Mouse (Mus musculus) layer of hippocampus, postnatal 10 days (tissue): ENCODE results near the gene Tenm2. TPM values are rescaled to one million over a fixed set of nuclear protein-coding genes. Genes with fewer than 3 reads are reported as not detected.

Experiments
- DNase-seq, 2 experiments: peaks; one replicate each; pipeline ENCODE4 v3.0.0; 2021; ENCODE audit warnings: low spot score in 2 of 2
- long read RNA-seq: library from polyadenylated mRNA; stranded (forward); transcript quantifications from one replicate; pipeline ENCODE4 v2.0.0, GENCODE M21; 2023
- total RNA-seq, 2 experiments: library from RNA; stranded (reverse); gene quantifications; 2 replicates each; pipeline ENCODE4 v1.2.3; 2021

The Tenm2 gene
- 100 to 1,000 TPM; 183 to 230 TPM for total RNA-seq
- long read RNA-seq, partial matches to known transcripts: 9 of 50 reads
- long read RNA-seq, other reads (novel, unspliced or antisense): 41 of 50 reads

DNA sequence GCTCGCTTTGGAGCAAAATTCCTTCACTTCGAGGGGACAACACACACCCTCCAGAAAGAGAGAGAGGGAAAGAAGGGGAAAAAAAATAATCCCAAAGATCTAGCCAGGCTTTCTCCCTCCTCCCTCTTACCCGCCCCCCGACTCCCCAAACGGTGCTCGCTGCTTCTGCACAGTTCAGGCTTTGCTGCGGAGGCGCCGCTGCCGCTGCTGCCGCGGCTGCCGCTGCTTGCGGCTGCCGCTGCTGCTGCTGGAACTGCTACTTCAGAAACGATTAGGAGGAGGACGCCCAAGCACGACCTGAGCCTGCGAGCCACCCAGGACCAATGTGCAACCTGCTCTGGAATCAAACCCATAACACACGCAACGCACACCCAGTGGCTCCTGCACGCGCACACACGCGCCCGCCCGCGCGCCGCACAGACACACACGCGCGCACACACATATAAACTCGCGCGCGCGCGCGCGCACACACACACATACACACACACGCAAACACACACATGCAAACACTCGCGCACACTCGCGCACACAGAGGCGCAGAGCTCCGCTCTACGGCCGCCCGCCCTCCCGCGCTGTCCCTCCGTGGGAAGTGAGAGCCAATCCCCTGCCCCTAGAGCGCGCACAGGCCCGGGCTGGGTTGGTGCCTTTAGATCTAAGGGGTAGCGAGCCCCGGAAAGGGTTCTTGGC lies at the start of gene Tenm2:
Tenm2 (minus strand) TSS at position 51 of the 687 bp plus-strand sequence.
- DNase-seq: peak; percentile 71 to 78

- DNase-seq: no peak
Observed at GRCm38 (mm10) chr11:37285186-37285585, 49.4 kb upstream of the Tenm2 start.

DNA sequence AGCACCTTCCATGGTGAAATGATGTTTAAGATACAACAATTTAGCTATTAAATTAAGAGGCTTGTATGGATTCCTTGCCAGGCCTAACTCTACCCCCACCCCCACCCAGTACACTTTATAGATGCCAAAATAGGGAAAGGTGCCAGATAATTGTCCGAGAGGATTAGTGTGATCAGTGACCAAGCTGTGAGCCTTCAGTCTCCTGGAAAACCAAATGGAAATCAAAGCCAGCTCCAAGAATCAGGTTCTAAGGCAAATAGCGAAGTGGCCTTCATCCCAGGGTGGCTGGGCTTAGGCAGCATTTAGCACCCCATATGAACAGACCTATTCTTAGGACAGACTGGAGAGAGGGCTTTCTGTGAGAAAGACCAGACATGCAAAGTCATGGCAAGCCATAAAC lies 13.0 kb upstream of the Tenm2 start:
- no peak for DNase-seq

- peak; percentile 31 to 47 for DNase-seq
Observed at GRCm38 (mm10) chr11:37237096-37237725, 1.4 kb upstream of the Tenm2 start.

GRCm38 (mm10) chr11:37236601-37237083 lies 878 bp upstream of the Tenm2 start:
- peak; percentile 67 to 69 for DNase-seq

GRCm38 (mm10) chr11:37235021-37235795 lies 556 bp downstream of the Tenm2 start:
- DNase-seq: peak in 1 of 2 experiments; percentile 21

GRCm38 (mm10) chr11:37227404-37227803 lies 8.4 kb downstream of the Tenm2 start:
- no peak for DNase-seq

- DNase-seq: no peak
Observed at GRCm38 (mm10) chr11:37226943-37227342, 8.8 kb downstream of the Tenm2 start.

DNA sequence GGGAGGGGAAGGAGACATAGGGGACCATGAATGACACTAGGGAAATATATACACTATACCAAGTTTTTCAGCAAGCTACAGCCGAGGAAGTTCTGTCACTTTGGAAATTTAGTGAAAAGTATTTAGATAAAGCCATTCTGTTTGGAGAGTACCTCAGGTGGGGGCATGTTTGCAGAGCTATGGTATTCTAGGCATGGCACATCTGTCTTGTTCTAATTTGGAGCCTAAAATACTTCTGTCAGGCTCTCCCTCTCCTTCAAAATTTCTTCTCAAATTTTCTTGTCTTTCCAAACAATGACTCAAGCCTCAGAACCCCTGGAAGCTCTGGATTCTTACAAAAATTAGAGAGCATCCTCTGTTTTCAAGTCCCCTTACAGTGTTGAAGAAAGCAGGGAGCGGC lies 13.0 kb downstream of the Tenm2 start:
- DNase-seq: no peak

DNA sequence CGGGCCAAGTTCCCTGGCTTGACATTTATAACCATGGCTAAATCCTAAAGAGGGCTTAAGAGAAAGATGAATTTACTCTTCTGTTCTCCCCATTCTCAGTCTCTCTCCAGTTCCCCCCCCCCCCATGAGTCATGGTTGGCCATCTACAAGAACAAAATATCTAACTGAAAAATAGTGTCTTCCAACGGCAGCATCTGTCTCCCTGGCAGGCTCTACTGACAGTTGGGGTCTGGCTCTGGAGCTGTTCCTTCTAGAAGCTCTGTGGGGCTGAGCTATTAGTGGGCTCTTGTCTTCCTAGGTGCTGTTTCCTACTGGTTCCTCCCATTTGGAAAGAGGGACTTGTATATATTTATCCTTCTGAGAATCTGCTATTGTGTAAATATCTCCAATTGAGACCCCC lies 13.7 kb downstream of the Tenm2 start:
- DNase-seq: no peak

- DNase-seq: no peak
Observed at GRCm38 (mm10) chr11:37220921-37221320, 14.8 kb downstream of the Tenm2 start.

DNA sequence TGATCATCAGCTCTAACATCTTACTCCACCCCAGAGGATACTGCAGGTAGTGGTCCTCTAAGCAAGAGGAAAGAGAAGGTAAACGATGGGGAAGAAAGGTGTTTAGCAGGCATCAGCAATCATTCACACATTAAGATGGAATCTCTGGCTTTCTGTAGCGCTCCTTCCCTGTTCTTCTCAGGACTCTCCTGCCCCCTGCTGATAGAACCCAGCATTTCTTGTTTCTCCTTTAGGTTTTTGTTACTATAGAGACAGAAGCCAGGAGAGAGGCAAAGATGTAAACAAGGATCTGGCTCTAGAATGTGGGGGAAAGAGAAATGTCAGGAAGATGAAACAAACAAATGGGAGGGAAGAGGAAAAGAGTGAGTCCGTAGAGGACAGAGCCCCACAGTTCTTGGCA lies 49.6 kb downstream of the Tenm2 start:
- DNase-seq: peak; percentile 47 to 61

- DNase-seq: no peak
Observed at GRCm38 (mm10) chr11:37177426-37177825, 58.3 kb downstream of the Tenm2 start.

- DNase-seq: no peak
Observed at GRCm38 (mm10) chr11:37153933-37154880, 81.6 kb downstream of the Tenm2 start.

DNA sequence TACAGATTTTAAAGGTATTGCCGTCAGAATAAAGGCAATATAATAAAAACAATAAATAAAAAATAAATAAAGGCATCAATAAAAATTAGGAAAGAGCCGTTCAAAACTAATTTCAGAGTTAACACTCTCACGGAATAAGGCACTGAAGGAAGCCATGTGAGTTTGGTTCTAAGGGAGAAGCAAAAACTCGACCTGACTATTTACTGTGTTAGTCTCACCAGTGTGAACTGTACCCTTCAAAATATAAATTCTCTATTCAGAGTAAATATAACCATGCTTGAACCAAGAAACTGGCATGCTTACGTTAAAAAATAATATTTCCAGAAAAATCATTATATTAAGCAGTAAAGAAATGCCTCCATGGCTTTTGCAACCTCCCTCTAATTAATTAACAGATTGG lies 82.4 kb downstream of the Tenm2 start:
- no peak for DNase-seq

DNA sequence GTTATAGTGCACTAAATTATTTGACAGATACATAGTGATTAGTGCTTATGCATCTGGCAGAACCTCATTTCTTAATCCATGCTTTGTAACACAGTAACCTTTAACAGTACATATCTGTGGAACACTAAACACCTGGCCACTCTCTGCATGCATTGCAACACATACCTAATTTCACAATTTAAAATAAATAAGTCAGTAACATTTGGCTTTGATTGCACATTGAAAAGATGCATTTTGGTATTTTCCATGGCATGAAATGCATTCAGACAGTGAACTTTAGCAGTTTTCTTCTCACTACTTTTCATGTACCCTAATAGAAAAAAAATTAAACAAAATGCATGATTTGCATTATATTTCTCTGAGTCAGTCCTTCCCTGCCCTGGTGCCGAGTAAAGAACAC lies 85.8 kb downstream of the Tenm2 start:
- no peak for DNase-seq

- DNase-seq: no peak
Observed at GRCm38 (mm10) chr11:37143996-37144395, 91.8 kb downstream of the Tenm2 start.

- DNase-seq: no peak
Observed at GRCm38 (mm10) chr11:37143478-37143877, 92.3 kb downstream of the Tenm2 start.

DNA sequence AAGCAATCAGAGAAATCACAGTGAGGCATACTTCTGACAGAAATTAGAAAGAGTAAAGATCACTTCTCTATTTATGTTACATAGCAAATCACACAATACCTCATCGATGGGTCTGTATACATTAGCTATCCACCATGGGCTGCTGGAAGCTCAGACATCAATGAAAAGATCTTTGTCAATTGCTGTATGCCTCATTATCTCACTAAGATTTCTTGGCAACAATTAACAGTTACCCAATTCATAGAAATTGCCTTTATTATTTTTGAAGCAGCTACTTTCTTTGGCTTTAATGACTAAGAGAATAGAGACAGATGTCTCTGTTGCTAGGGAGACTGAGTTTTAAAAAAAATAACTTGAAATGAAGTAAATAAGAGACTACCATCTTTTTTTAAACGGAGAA lies 106.9 kb downstream of the Tenm2 start:
- DNase-seq: no peak

GRCm38 (mm10) chr11:37118058-37118457 lies 117.7 kb downstream of the Tenm2 start:
- DNase-seq: no peak

- no peak for DNase-seq
Observed at GRCm38 (mm10) chr11:37115188-37115587, 120.6 kb downstream of the Tenm2 start.
